Mouse (Mus musculus): ENCODE measurements at regions not wholly inside any gene's neighbourhood (a gene's known extent, or its start where the extent isn't known, plus 50 kb on each side); places are given as distances from the start of the nearest gene placed in this dataset.

DNA sequence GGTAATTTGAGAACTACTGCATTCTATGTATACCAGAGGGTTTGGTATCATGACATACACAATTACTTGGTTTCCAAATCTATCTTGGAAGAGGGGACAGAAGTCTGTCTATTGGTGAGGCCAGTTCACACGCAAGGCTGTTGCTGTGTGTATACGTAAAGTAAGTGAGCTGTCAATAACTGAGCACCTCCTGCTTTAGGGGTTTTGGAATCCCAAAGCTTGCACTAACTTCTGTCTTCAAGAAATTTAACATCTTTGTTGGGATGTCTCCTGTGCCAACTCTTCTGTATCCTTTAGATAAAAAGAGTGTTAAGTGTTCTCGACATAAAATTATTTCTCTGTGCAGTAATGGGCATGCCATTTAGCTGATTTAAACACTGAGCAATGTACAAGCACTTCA lies 572.1 kb downstream of the Plcl1 start:
- TF ChIP-seq POLR2A (IDR thresholded peaks at IDR 0.05; ENCODE audit: insufficient read length, low read depth) (no peak), POLR2AphosphoS2 (IDR thresholded peaks at IDR 0.05; ENCODE audit: insufficient read length, low read depth) (no peak), TCF12 (IDR thresholded peaks at IDR 0.05; ENCODE audit: insufficient read depth, poor library complexity, severe bottlenecking) (no peak), USF1 (IDR thresholded peaks at IDR 0.05; ENCODE audit: low read depth) (no peak), REST (IDR thresholded peaks at IDR 0.05; ENCODE audit: insufficient read depth, insufficient read length) (no peak), SRF (IDR thresholded peaks at IDR 0.05; ENCODE audit: control insufficient read depth, insufficient read length, low read depth) (no peak), E2F4 (IDR thresholded peaks at IDR 0.05; ENCODE audit: insufficient read depth) (no peak)
